20 mouse cellular contexts compared by ENCODE assay signal in the genomic region with DNA sequence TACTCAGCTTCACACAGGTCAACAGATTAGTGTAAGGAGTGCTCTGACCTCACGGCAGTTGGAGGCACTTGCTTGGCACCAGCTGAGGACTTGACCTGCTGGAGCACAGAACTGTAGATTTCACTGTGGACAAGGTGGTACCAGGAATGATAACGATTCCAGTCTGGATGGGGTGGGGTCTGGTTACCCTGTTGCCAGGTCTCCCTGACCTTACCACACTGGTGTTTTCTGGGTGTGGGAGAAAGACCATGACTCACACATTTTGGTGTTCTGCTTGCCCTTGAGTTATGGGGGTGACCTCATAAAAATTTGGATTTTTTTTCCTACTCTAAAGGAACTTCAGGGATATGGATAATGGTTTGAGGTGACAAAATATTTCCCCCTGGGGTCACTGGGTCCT. TPM values are rescaled to one million over a fixed set of nuclear protein-coding genes. Genes with fewer than 3 reads are reported as not detected.
DNase-seq lines count a peak whose midpoint lies in the region; ATAC-seq and TF ChIP-seq lines count a peak whose summit lies in the region.
"Had no signal": no experiment of that assay in that cellular context is flagged by ENCODE, and none has a peak within 500 bp of the region (broad histone marks: within the 10 kb centered on the region; RNA-seq: fewer than 3 reads in every experiment).

No protein-coding gene starts in this region.

- DNase-seq in adrenal gland, adult 2 months, result peak; percentile 61
- DNase-seq in adrenal gland, postnatal 4 days (ENCODE audit: low spot score in 2 of 2), result no peak
- peak; percentile 22 for DNase-seq in cerebellum, adult 9-10 months
- DNase-seq in cerebellum, postnatal 36 days, result no peak
- peak; percentile 12 for DNase-seq in intestine, embryonic 14.5 days (ENCODE audit: low spot score)
- DNase-seq: adrenal gland, postnatal 10 days; adrenal gland, postnatal 25 days; B cell, adult 2 months; cerebellum, adult 11-12 months; cerebellum, adult 2 months; forebrain, postnatal 0 days had no signal

- no peaks in the 10 kb centered on the region for H3K36me3 ChIP-seq in intestine, embryonic 14.5 days (ENCODE audit: control insufficient read depth, insufficient read depth, low read length)
- H3K36me3 ChIP-seq in intestine, postnatal 0 days (ENCODE audit: control insufficient read depth, insufficient read depth), result 0 out of 2 replicates have a peak, but pooled peaks cover 4% of the 10 kb centered on the region
- H3K36me3 ChIP-seq: embryonic facial prominence, embryonic 12.5 days; forebrain, embryonic 15.5 days; G1E had no signal

- H3K4me2 ChIP-seq in intestine, embryonic 14.5 days (ENCODE audit: low read length), result no peak overlapping the region
- no peak overlapping the region for H3K4me2 ChIP-seq in intestine, postnatal 0 days (replicated peaks; ENCODE audit: low read depth)
- H3K4me2 ChIP-seq: embryonic facial prominence, embryonic 12.5 days; forebrain, embryonic 13.5 days; forebrain, embryonic 15.5 days had no signal

- TF ChIP-seq CTCF in intestine, postnatal 0 days (IDR thresholded peaks at IDR 0.05; ENCODE audit: low read depth), result no peak

- no peaks in the 10 kb centered on the region; the same call in 1 of the 2 replicates for H3K9me3 ChIP-seq in intestine, embryonic 14.5 days (ENCODE audit: control insufficient read depth, low read length)
- no peaks in the 10 kb centered on the region for H3K9me3 ChIP-seq in intestine, postnatal 0 days (ENCODE audit: control insufficient read depth)
- H3K9me3 ChIP-seq: embryonic facial prominence, embryonic 10.5 days; embryonic facial prominence, embryonic 12.5 days; forebrain, embryonic 13.5 days; forebrain, embryonic 15.5 days had no signal

- no peak overlapping the region for H3K27ac ChIP-seq in intestine, embryonic 14.5 days (ENCODE audit: low read depth)
- H3K27ac ChIP-seq in intestine, postnatal 0 days (ENCODE audit: low read depth, low read length), result no peak overlapping the region
- H3K27ac ChIP-seq: embryonic facial prominence, embryonic 10.5 days; embryonic facial prominence, embryonic 12.5 days; forebrain, embryonic 13.5 days; forebrain, embryonic 15.5 days had no signal

- no peak overlapping the region for H3K9ac ChIP-seq in intestine, embryonic 14.5 days (ENCODE audit: low read length)
- H3K9ac ChIP-seq in intestine, postnatal 0 days (ENCODE audit: low read depth, low read length), result no peak overlapping the region
- H3K9ac ChIP-seq: embryonic facial prominence, embryonic 12.5 days; forebrain, embryonic 13.5 days; forebrain, embryonic 15.5 days; forebrain, postnatal 0 days had no signal

- 72% methylated on average over 2 of the region's 2 CpGs for WGBS in intestine, embryonic 14.5 days
- WGBS in intestine, postnatal 0 days, result 60% methylated on average over 2 of the region's 2 CpGs

- no peak overlapping the region for H3K4me3 ChIP-seq in intestine, embryonic 14.5 days (ENCODE audit: low read depth, low read length)
- no peak overlapping the region for H3K4me3 ChIP-seq in intestine, postnatal 0 days (ENCODE audit: low read depth, low read length)
- H3K4me3 ChIP-seq: embryonic facial prominence, embryonic 10.5 days; embryonic facial prominence, embryonic 12.5 days; forebrain, embryonic 13.5 days; forebrain, embryonic 15.5 days had no signal

- no peak for ATAC-seq in intestine, embryonic 14.5 days (replicated peaks; ENCODE audit: low FRiP score, low TSS enrichment, low read depth)
- ATAC-seq in intestine, postnatal 0 days, result no peak
- ATAC-seq: activated CD4-positive, CD25-positive, alpha-beta regulatory T cell, adult 4 months; CD4-positive, CD25-positive, alpha-beta regulatory T cell, adult 4 months; forebrain, embryonic 13.5 days; forebrain, embryonic 15.5 days; forebrain, postnatal 0 days; Patski had no signal

- H3K27me3 ChIP-seq in intestine, embryonic 14.5 days (replicated peaks; ENCODE audit: control insufficient read depth, insufficient read depth, low read length), result peaks cover 45% of the 10 kb centered on the region
- H3K27me3 ChIP-seq in intestine, postnatal 0 days (replicated peaks; ENCODE audit: control insufficient read depth, insufficient read depth, low read length), result peaks cover 13% of the 10 kb centered on the region; the same call in 1 of the 2 replicates

- peaks cover 9% of the 10 kb centered on the region for H3K4me1 ChIP-seq in intestine, embryonic 14.5 days (replicated peaks; ENCODE audit: control insufficient read depth, insufficient read depth, low read length)
- H3K4me1 ChIP-seq in intestine, postnatal 0 days (replicated peaks; ENCODE audit: control insufficient read depth, insufficient read depth, low read length), result no peaks in the 10 kb centered on the region

RNA-seq across cellular contexts. Expression of a gene that starts 9.1 kb away (rescaled TPM):
- 10 to 100 TPM; 17.0 to 19.9 TPM for total RNA-seq in adrenal gland, adult 2 months (2021)
- 1.6 and 2.3 TPM in 2 replicates for polyA plus RNA-seq in adrenal gland, adult 2 months (2012; rRNA removed)
- 10 to 100 TPM; 24.8 to 25.3 TPM for total RNA-seq in adrenal gland, postnatal 4 days (2021)
- 21.1 and 22.1 TPM in 2 replicates for polyA plus RNA-seq in intestine, embryonic 14.5 days (2014; fragmentation: Nextera tagmentation; extraction: Ambion mirVana)
- polyA plus RNA-seq in intestine, postnatal 0 days (2015; fragmentation: Nextera tagmentation; extraction: Ambion mirVana), result 5.7 TPM in 2 replicates
- polyA plus RNA-seq: CD4-positive, CD25-positive, alpha-beta regulatory T cell, adult 4 months; G1E had no signal

Comparison
In these comparisons a context has a peak if more than half of its experiments do, and no peak if none do; other contexts are left out.
1. DNase-seq: peak in adrenal gland, adult 2 months (single experiment), cerebellum, adult 9-10 months (single experiment) and intestine, embryonic 14.5 days (single experiment); none in adrenal gland, postnatal 4 days (0 of 2) and cerebellum, postnatal 36 days (0 of 2).